Mouse (Mus musculus) lung, postnatal 0 days (tissue): ENCODE measurements at regions not wholly inside any gene's neighbourhood (a gene's known extent, or its start where the extent isn't known, plus 50 kb on each side); places are given as distances from the start of the nearest gene placed in this dataset.

ENCODE experiments used
- CTCF ChIP-seq: IDR thresholded peaks from 2 replicates; pipeline ENCODE4 v1.5.1; 2016; ENCODE audit warnings: antibody characterized with exemption, mild to moderate bottlenecking
- EP300 ChIP-seq: IDR thresholded peaks from 2 replicates; pipeline ENCODE4 v1.6.1; 2016; ENCODE audit warnings: antibody characterized with exemption, mild to moderate bottlenecking, control low read depth

DNA sequence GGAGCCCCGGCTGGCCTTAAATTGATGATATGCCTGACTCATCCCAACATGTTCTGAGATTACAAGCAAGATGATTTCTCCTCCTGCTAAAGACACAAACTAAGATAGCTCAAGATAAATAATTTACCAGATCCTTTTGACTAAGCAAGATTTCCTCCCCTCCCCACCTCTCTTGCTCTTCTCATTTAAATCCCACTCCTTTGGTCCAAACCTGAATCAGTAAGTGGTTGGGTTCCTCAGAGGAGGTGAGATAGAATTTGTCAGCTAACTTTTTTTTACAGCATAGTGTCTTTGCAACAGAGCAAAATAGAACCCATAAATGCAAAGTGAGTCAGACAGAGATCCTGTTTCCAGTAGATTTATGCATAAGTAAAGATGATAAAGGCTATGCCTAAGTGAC is 286.0 kb upstream of the Atp2b1 start:
- TF ChIP-seq CTCF (no peak), EP300 (no peak)
